Mouse (Mus musculus) pancreas, adult 10 weeks (tissue): ENCODE measurements around the gene Adgrf5. TPM values are rescaled to one million over a fixed set of nuclear protein-coding genes. Genes with fewer than 3 reads are reported as not detected.

ENCODE experiments used
- polyA plus RNA-seq: library from polyadenylated mRNA; stranded (reverse); fragments of 350-450 nt; fragmentation: Illumina TruSeq; extraction: RNeasy Lipid Tissue Mini Kit (QIAGEN cat#74804); gene quantifications from one replicate; pipeline ENCODE4 v1.2.3, GENCODE M21; 2015; ENCODE audit warnings: low read depth, low replicate concordance; ENCODE audit not compliant: insufficient read depth

Adgrf5 gene
- 39.2 TPM for polyA plus RNA-seq

GRCm38 (mm10) chr17:43359826-43360619 lies at the start of gene Adgrf5:
Gene Adgrf5 (plus strand): TSS chr17:43360451.

GRCm38 (mm10) chr17:43502592-43502991 lies 142.3 kb downstream of the Adgrf5 start, which contains the start of gene Mep1a:
Gene Mep1a (minus strand): TSS chr17:43502812.

Other genes starting within 250 kb of the Adgrf5 start
- not detected for gene Adgrf1, start 90.1 kb upstream of the Adgrf5 start, polyA plus RNA-seq
- gene Mep1a, start 142.4 kb downstream of the Adgrf5 start, polyA plus RNA-seq = not detected
- not detected for gene Ankrd66, start 183.2 kb downstream of the Adgrf5 start, polyA plus RNA-seq
- 2.6 TPM for gene Pla2g7, start 207.6 kb downstream of the Adgrf5 start, polyA plus RNA-seq